Mouse (Mus musculus): ENCODE measurements around the gene Mgat1. TPM values are rescaled to one million over a fixed set of nuclear protein-coding genes. Genes with fewer than 3 reads are reported as not detected.

The Mgat1 gene
- polyA plus RNA-seq, 1 experiment from 2014 or later, result 39.0 TPM

- Histone ChIP-seq H3K4me1 (peaks cover 7% of the 10 kb centered on the region; the same call in 1 of the 2 replicates), H3K4me3 (no peak overlapping the region), H3K27ac (replicated peaks) (no peak overlapping the region), H3K4me2 (replicated peaks) (no peak overlapping the region), H3K36me3 (peaks cover 36% of the 10 kb centered on the region), H3K9me3 (no peaks in the 10 kb centered on the region), H3K9ac (replicated peaks) (no peak overlapping the region), H3K27me3 (no peaks in the 10 kb centered on the region)
- no peak for ATAC-seq (ENCODE audit: low FRiP score, low read depth)
Observed at GRCm38 (mm10) chr11:49212577-49212976, 31.4 kb upstream of the Mgat1 start.

GRCm38 (mm10) chr11:49213505-49213904, 30.5 kb upstream of the Mgat1 start:
- Histone ChIP-seq H3K4me2 (replicated peaks) (no peak overlapping the region), H3K9me3 (no peaks in the 10 kb centered on the region), H3K4me3 (no peak overlapping the region), H3K9ac (replicated peaks) (no peak overlapping the region), H3K4me1 (peaks cover 7% of the 10 kb centered on the region; the same call in 1 of the 2 replicates), H3K36me3 (peaks cover 36% of the 10 kb centered on the region), H3K27ac (replicated peaks) (no peak overlapping the region), H3K27me3 (no peaks in the 10 kb centered on the region)
- WGBS, result 98% methylated on average over 1 of the region's 1 CpGs
- ATAC-seq (ENCODE audit: low FRiP score, low read depth), result no peak

GRCm38 (mm10) chr11:49219271-49219670, 24.7 kb upstream of the Mgat1 start:
- H3K9ac ChIP-seq (replicated peaks), result no peak overlapping the region
- no peaks in the 10 kb centered on the region for H3K4me1 ChIP-seq
- 89% methylated on average over 2 of the region's 2 CpGs for WGBS
- peaks cover 30% of the 10 kb centered on the region for H3K36me3 ChIP-seq
- no peak overlapping the region for H3K4me2 ChIP-seq (replicated peaks)
- no peaks in the 10 kb centered on the region for H3K27me3 ChIP-seq
- no peak overlapping the region for H3K4me3 ChIP-seq
- H3K27ac ChIP-seq (replicated peaks), result no peak overlapping the region
- no peaks in the 10 kb centered on the region for H3K9me3 ChIP-seq
- ATAC-seq (ENCODE audit: low FRiP score, low read depth), result no peak

- no peaks in the 10 kb centered on the region for H3K36me3 ChIP-seq
- no peak overlapping the region for H3K4me2 ChIP-seq (replicated peaks)
- H3K9me3 ChIP-seq, result no peaks in the 10 kb centered on the region
- no peak overlapping the region for H3K4me3 ChIP-seq
- ATAC-seq (ENCODE audit: low FRiP score, low read depth), result no peak
- H3K4me1 ChIP-seq, result no peaks in the 10 kb centered on the region
- no peak overlapping the region for H3K9ac ChIP-seq (replicated peaks)
- no peaks in the 10 kb centered on the region for H3K27me3 ChIP-seq
- WGBS, result 54% methylated on average over 1 of the region's 1 CpGs
- no peak overlapping the region for H3K27ac ChIP-seq (replicated peaks)
Observed at GRCm38 (mm10) chr11:49224455-49224854, 19.5 kb upstream of the Mgat1 start.

GRCm38 (mm10) chr11:49232781-49233180, 11.2 kb upstream of the Mgat1 start:
- Histone ChIP-seq H3K27me3 (no peaks in the 10 kb centered on the region), H3K4me2 (replicated peaks) (no peak overlapping the region), H3K36me3 (no peaks in the 10 kb centered on the region), H3K4me3 (no peak overlapping the region), H3K9ac (replicated peaks) (no peak overlapping the region), H3K9me3 (no peaks in the 10 kb centered on the region), H3K4me1 (no peaks in the 10 kb centered on the region), H3K27ac (replicated peaks) (no peak overlapping the region)
- WGBS, result 85% methylated on average over 3 of the region's 3 CpGs
- no peak for ATAC-seq (ENCODE audit: low FRiP score, low read depth)

GRCm38 (mm10) chr11:49235459-49236207, 8.4 kb upstream of the Mgat1 start:
- Histone ChIP-seq H3K4me1 (no peaks in the 10 kb centered on the region), H3K4me3 (no peak overlapping the region), H3K27me3 (no peaks in the 10 kb centered on the region), H3K4me2 (replicated peaks) (no peak overlapping the region), H3K9me3 (no peaks in the 10 kb centered on the region), H3K36me3 (no peaks in the 10 kb centered on the region), H3K27ac (replicated peaks) (no peak overlapping the region), H3K9ac (replicated peaks) (no peak overlapping the region)
- 64% methylated on average over 3 of the region's 3 CpGs for WGBS
- ATAC-seq (ENCODE audit: low FRiP score, low read depth), result no peak

- Histone ChIP-seq H3K4me3 (no peak overlapping the region), H3K4me1 (no peaks in the 10 kb centered on the region), H3K9ac (replicated peaks) (no peak overlapping the region), H3K27me3 (no peaks in the 10 kb centered on the region), H3K9me3 (no peaks in the 10 kb centered on the region), H3K36me3 (no peaks in the 10 kb centered on the region), H3K4me2 (replicated peaks) (no peak overlapping the region), H3K27ac (replicated peaks) (no peak overlapping the region)
- WGBS, result 91% methylated on average over 1 of the region's 1 CpGs
- ATAC-seq (ENCODE audit: low FRiP score, low read depth), result no peak
Observed at GRCm38 (mm10) chr11:49236891-49237290, 7.1 kb upstream of the Mgat1 start.

GRCm38 (mm10) chr11:49237532-49237931, 6.5 kb upstream of the Mgat1 start:
- Histone ChIP-seq H3K36me3 (no peaks in the 10 kb centered on the region), H3K9ac (replicated peaks) (no peak overlapping the region), H3K27me3 (no peaks in the 10 kb centered on the region), H3K4me1 (no peaks in the 10 kb centered on the region), H3K9me3 (no peaks in the 10 kb centered on the region), H3K4me2 (replicated peaks) (no peak overlapping the region), H3K27ac (replicated peaks) (no peak overlapping the region), H3K4me3 (no peak overlapping the region)
- WGBS, result 67% methylated on average over 2 of the region's 2 CpGs
- ATAC-seq (ENCODE audit: low FRiP score, low read depth), result no peak

- no peak for ATAC-seq (ENCODE audit: low FRiP score, low read depth)
- Histone ChIP-seq H3K27me3 (no peaks in the 10 kb centered on the region), H3K9ac (replicated peaks) (no peak overlapping the region), H3K9me3 (no peaks in the 10 kb centered on the region), H3K4me3 (no peak overlapping the region), H3K4me1 (peaks cover 14% of the 10 kb centered on the region), H3K27ac (replicated peaks) (no peak overlapping the region), H3K4me2 (replicated peaks) (no peak overlapping the region), H3K36me3 (no peaks in the 10 kb centered on the region)
- 90% methylated on average over 1 of the region's 1 CpGs for WGBS
Observed at GRCm38 (mm10) chr11:49240310-49240709, 3.7 kb upstream of the Mgat1 start.

GRCm38 (mm10) chr11:49240874-49241273, 3.1 kb upstream of the Mgat1 start:
- Histone ChIP-seq H3K27me3 (no peaks in the 10 kb centered on the region), H3K36me3 (no peaks in the 10 kb centered on the region), H3K27ac (replicated peaks) (no peak overlapping the region), H3K4me2 (replicated peaks) (no peak overlapping the region), H3K9ac (replicated peaks) (no peak overlapping the region), H3K4me3 (no peak overlapping the region), H3K9me3 (no peaks in the 10 kb centered on the region), H3K4me1 (peaks cover 20% of the 10 kb centered on the region)
- no peak for ATAC-seq (ENCODE audit: low FRiP score, low read depth)
- whole genome bisulfite sequencing, result 84% methylated on average over 4 of the region's 4 CpGs

GRCm38 (mm10) chr11:49241471-49241870, 2.5 kb upstream of the Mgat1 start:
- Histone ChIP-seq H3K9ac (replicated peaks) (no peak overlapping the region), H3K27me3 (no peaks in the 10 kb centered on the region), H3K4me3 (no peak overlapping the region), H3K36me3 (no peaks in the 10 kb centered on the region), H3K4me2 (replicated peaks) (no peak overlapping the region), H3K4me1 (peaks cover 21% of the 10 kb centered on the region), H3K27ac (replicated peaks) (no peak overlapping the region), H3K9me3 (no peaks in the 10 kb centered on the region)
- no peak for ATAC-seq (ENCODE audit: low FRiP score, low read depth)
- WGBS, result 70% methylated on average over 1 of the region's 1 CpGs

GRCm38 (mm10) chr11:49242944-49243626, 906 bp upstream of the Mgat1 start:
- peak; percentile 5 for ATAC-seq (ENCODE audit: low FRiP score, low read depth)
- Histone ChIP-seq H3K36me3 (no peaks in the 10 kb centered on the region), H3K4me2 (replicated peaks) (peak overlapping the region; percentile 67), H3K9me3 (no peaks in the 10 kb centered on the region), H3K27ac (replicated peaks) (peak overlapping the region; percentile 91), H3K4me3 (peak overlapping the region; percentile 56), H3K4me1 (peaks cover 24% of the 10 kb centered on the region), H3K27me3 (no peaks in the 10 kb centered on the region), H3K9ac (replicated peaks) (peak overlapping the region; percentile 65)
- 23% methylated on average over 11 of the region's 11 CpGs for WGBS

Data from midbrain, embryonic 12.5 days (tissue).